Mouse (Mus musculus): ENCODE results near the gene Bmf.

GRCm38 (mm10) chr2:118532855-118533675, 16.4 kb downstream of the Bmf start:
- TF ChIP-seq MAX (IDR thresholded peaks at IDR 0.05; ENCODE audit: low read depth) (no peak), POLR2AphosphoS2 (IDR thresholded peaks at IDR 0.05; ENCODE audit: insufficient read length, low read depth) (no peak), MYOD1 (IDR thresholded peaks at IDR 0.05; ENCODE audit: control insufficient read depth in 1 of 3, insufficient read length in 2 of 3, low read depth in 2 of 3) (no peak), POLR2A (IDR thresholded peaks at IDR 0.05; ENCODE audit: insufficient read length, low read depth) (no peak), USF1 (IDR thresholded peaks at IDR 0.05; ENCODE audit: low read depth) (no peak), TCF12 (IDR thresholded peaks at IDR 0.05; ENCODE audit: insufficient read depth, poor library complexity, severe bottlenecking) (no peak), E2F4 (IDR thresholded peaks at IDR 0.05; ENCODE audit: insufficient read depth) (no peak), MYOG (IDR thresholded peaks at IDR 0.05; ENCODE audit: control insufficient read depth in 1 of 3, insufficient read depth in 1 of 3, insufficient read length in 2 of 3, low read depth in 2 of 3) (no peak), CEBPB (IDR thresholded peaks at IDR 0.05; ENCODE audit: insufficient read depth, poor library complexity, severe bottlenecking) (no peak), SRF (IDR thresholded peaks at IDR 0.05; ENCODE audit: control insufficient read depth, insufficient read length, low read depth) (no peak)
